Mouse (Mus musculus) CH12.LX (cell line): ENCODE results near the gene Gpatch3. TPM values are rescaled to one million over a fixed set of nuclear protein-coding genes. Genes with fewer than 3 reads are reported as not detected.
A peak's percentile ranks its signal among the peaks of the same experiment; 100 is the strongest.

Experiments
- DNase-seq: peaks from one replicate; pipeline ENCODE4 v3.0.0-alpha.2; 2013; ENCODE audit errors: extremely low read depth
- H3K27ac ChIP-seq: 2 replicates; pipeline ENCODE4 v1.5.1; 2012; ENCODE audit warnings: low read depth, mild to moderate bottlenecking, control low read depth, moderate library complexity; ENCODE audit not compliant: insufficient read depth
- H3K27me3 ChIP-seq: replicated peaks from 2 replicates; pipeline ENCODE3; 2012; ENCODE audit warnings: inconsistent platforms
- H3K36me3 ChIP-seq, 2 experiments: replicated peaks in 1 of 2; 2 replicates each; pipeline versions ENCODE3 to v1.6.1; 2012; ENCODE audit warnings: inconsistent platforms in 1 of 2, low read length in 1 of 2, mild to moderate bottlenecking in 1 of 2, mixed read lengths in 1 of 2, moderate library complexity in 1 of 2; ENCODE audit not compliant: control insufficient read depth in 1 of 2, insufficient read depth in 1 of 2
- H3K4me1 ChIP-seq, 2 experiments: 2 replicates each; pipeline ENCODE4 v1.6.1; 2012; ENCODE audit warnings: inconsistent platforms in 1 of 2, moderate library complexity in 1 of 2; ENCODE audit not compliant: insufficient read depth in 2 of 2, control insufficient read depth in 1 of 2
- H3K4me2 ChIP-seq: 2 replicates; pipeline ENCODE4 v1.6.1; 2012; ENCODE audit warnings: low read depth, mild to moderate bottlenecking, control low read depth; ENCODE audit not compliant: poor library complexity, insufficient read depth, severe bottlenecking
- H3K4me3 ChIP-seq, 3 experiments: fragments of 150-350 bp in 1 of 3; sonication (generic) in 1 of 3; replicated peaks in 1 of 3; 2 replicates each; pipeline versions ENCODE3 to v1.5.1; 2011 to 2012; ENCODE audit warnings: low read depth in 2 of 3, low read length in 2 of 3, mild to moderate bottlenecking in 2 of 3, moderate library complexity in 2 of 3, control low read depth in 1 of 3, improper control_type of control experiment in 1 of 3, inconsistent platforms in 1 of 3, mixed read lengths in 1 of 3; ENCODE audit not compliant: poor library complexity in 1 of 3
- H3K79me2 ChIP-seq: replicated peaks from 2 replicates; pipeline ENCODE4 v1.6.1; 2012; ENCODE audit warnings: mild to moderate bottlenecking, moderate library complexity; ENCODE audit not compliant: control insufficient read depth, poor library complexity, insufficient read depth, severe bottlenecking; ENCODE audit errors: extremely low read depth
- H3K9ac ChIP-seq: 2 replicates; pipeline ENCODE4 v1.6.1; 2012; ENCODE audit warnings: low read depth, mild to moderate bottlenecking, control low read depth, moderate library complexity; ENCODE audit not compliant: insufficient read depth
- H3K9me3 ChIP-seq: replicated peaks from 2 replicates; pipeline ENCODE3; 2012; ENCODE audit warnings: low read length, inconsistent platforms, mixed read lengths
- BHLHE40 ChIP-seq: IDR thresholded peaks from 2 replicates; pipeline ENCODE4 v1.6.1; 2011; ENCODE audit warnings: mild to moderate bottlenecking, low read depth, low read length, improper control_type of control experiment
- CHD1 ChIP-seq: IDR thresholded peaks from 2 replicates; pipeline ENCODE4 v1.6.1; 2012; ENCODE audit warnings: low read depth, low read length, improper control_type of control experiment, inconsistent platforms
- CHD2 ChIP-seq: IDR thresholded peaks from 2 replicates; pipeline ENCODE4 v1.6.1; 2011; ENCODE audit warnings: low read length, improper control_type of control experiment
- CTCF ChIP-seq, 2 experiments: IDR thresholded peaks in 1 of 2; conservative IDR thresholded peaks in 1 of 2; 2 replicates each; pipeline ENCODE4 v1.5.1; 2011 to 2012; ENCODE audit warnings: low read depth in 2 of 2, low read length in 2 of 2, improper control_type of control experiment in 1 of 2, inconsistent platforms in 1 of 2, mild to moderate bottlenecking in 1 of 2, moderate library complexity in 1 of 2
- E2F4 ChIP-seq: IDR thresholded peaks from 2 replicates; pipeline ENCODE4 v1.6.1; 2011; ENCODE audit warnings: low read depth, low read length, improper control_type of control experiment; ENCODE audit not compliant: insufficient replicate concordance
- GABPA ChIP-seq: IDR thresholded peaks from 2 replicates; pipeline ENCODE4 v1.6.1; 2012; ENCODE audit warnings: low read depth, low read length, improper control_type of control experiment, inconsistent platforms; ENCODE audit not compliant: insufficient replicate concordance
- HCFC1 ChIP-seq: IDR thresholded peaks from 2 replicates; pipeline ENCODE4 v1.6.1; 2012; ENCODE audit warnings: low read depth, mild to moderate bottlenecking, inconsistent platforms, low read length, improper control_type of control experiment
- MAZ ChIP-seq: IDR thresholded peaks from 2 replicates; pipeline ENCODE4 v1.6.1; 2012; ENCODE audit warnings: low read depth, mild to moderate bottlenecking, inconsistent platforms, low read length, improper control_type of control experiment, moderate library complexity
- NELFE ChIP-seq: IDR thresholded peaks from 2 replicates; pipeline ENCODE4 v1.6.1; 2011; ENCODE audit warnings: low read depth, low read length, improper control_type of control experiment
- PAX5 ChIP-seq: IDR thresholded peaks from 2 replicates; pipeline ENCODE4 v1.6.1; 2012; ENCODE audit warnings: low read length, inconsistent platforms, mixed read lengths
- POLR2AphosphoS2 ChIP-seq: IDR thresholded peaks from 2 replicates; pipeline ENCODE4 v1.6.1; 2011; ENCODE audit warnings: low read depth, low read length, improper control_type of control experiment
- RAD21 ChIP-seq: IDR thresholded peaks from 2 replicates; pipeline ENCODE4 v1.6.1; 2011; ENCODE audit warnings: low read depth, mild to moderate bottlenecking, low read length, improper control_type of control experiment, moderate library complexity
- RCOR1 ChIP-seq: conservative IDR thresholded peaks from 2 replicates; pipeline ENCODE4 v1.6.1; 2012; ENCODE audit warnings: low read depth, mild to moderate bottlenecking, inconsistent platforms, low read length, improper control_type of control experiment
- SMC3 ChIP-seq: IDR thresholded peaks from 2 replicates; pipeline ENCODE4 v1.6.1; 2011; ENCODE audit warnings: low read depth, low read length, improper control_type of control experiment
- TCF12 ChIP-seq: IDR thresholded peaks from 2 replicates; pipeline ENCODE4 v1.6.1; 2014; ENCODE audit warnings: low read depth, mild to moderate bottlenecking, inconsistent platforms, low read length, improper control_type of control experiment
- USF2 ChIP-seq: conservative IDR thresholded peaks from 2 replicates; pipeline ENCODE4 v1.6.1; 2011; ENCODE audit warnings: low read depth, low read length, improper control_type of control experiment
- ZC3H11A ChIP-seq: IDR thresholded peaks from 2 replicates; pipeline ENCODE4 v1.6.1; 2012; ENCODE audit warnings: low read depth, mild to moderate bottlenecking, inconsistent platforms, low read length, improper control_type of control experiment
- ZKSCAN1 ChIP-seq: IDR thresholded peaks from 2 replicates; pipeline ENCODE4 v1.6.1; 2012; ENCODE audit warnings: low read depth, inconsistent platforms, low read length, improper control_type of control experiment, borderline replicate concordance
- dilution Hi-C: fragments of 300-500 bp; cut with MboI; formaldehyde crosslinking; loops from 2 replicates; pipeline ENCODE4 v1.14.3; 2020; ENCODE audit warnings: low sequenced_read_pairs; ENCODE audit not compliant: extremely low pct_unique_long_range_greater_than_20kb, extremely low pct_ligation_motif_present
- in situ Hi-C: fragments of 300-500 bp; cut with MboI; formaldehyde crosslinking; loops from 3 replicates; pipeline ENCODE4 v1.14.3; 2019; ENCODE audit warnings: low sequenced_read_pairs, low pct_ligation_motif_present, low pct_unique_long_range_greater_than_20kb, mixed read lengths
- polyA plus RNA-seq: library from polyadenylated mRNA; unstranded; fragments of >175 nt; gene quantifications from 2 replicates; pipeline ENCODE4 v1.2.1, GENCODE M21; 2012; ENCODE audit warnings: low read depth; ENCODE audit not compliant: insufficient read length
- total RNA-seq, 2 experiments: library from RNA; depleted of rRNA; stranded (reverse); fragments of 300-350 nt in 1 of 2; fragments of >200 nt in 1 of 2; gene quantifications; 2 replicates each; pipeline ENCODE4 v1.2.3; 2012 to 2014

Gene Gpatch3
- total and polyA plus RNA-seq, 3 experiments: 7.2 to 20.9 (median 10.8) TPM

GRCm38 (mm10) chr4:133609719-133610118, 35.2 kb downstream of the Gpatch3 start (continued):
- TF ChIP-seq ZC3H11A: peak; percentile 33; the same call in 1 of the 2 replicates
- no peak for TF ChIP-seq NELFE
- TF ChIP-seq ZKSCAN1: no peak
- peak; percentile 84 for TF ChIP-seq RAD21
- TF ChIP-seq PAX5: no peak
- no peak for TF ChIP-seq GABPA

DNA sequence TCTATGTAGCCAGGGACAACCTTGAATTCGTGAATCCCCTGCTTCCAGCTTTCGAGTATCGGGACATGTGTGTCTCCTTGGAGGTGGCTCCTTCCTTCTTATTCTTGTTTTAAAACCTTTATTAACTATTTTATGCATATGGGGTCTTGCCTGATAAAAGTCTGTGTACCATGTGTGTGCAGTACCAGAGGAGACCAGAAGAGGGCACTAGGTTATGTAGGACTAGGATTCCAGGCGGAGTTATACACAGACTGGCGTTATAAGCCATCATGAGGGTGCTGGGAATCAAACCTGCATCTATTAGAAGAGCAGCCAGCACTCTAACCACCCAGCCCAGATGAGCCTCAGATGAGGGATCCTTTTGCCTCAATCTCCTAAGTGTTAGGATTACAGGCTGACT, 37.3 kb downstream of the Gpatch3 start:
- no peaks in the 10 kb centered on the region for H3K27me3 ChIP-seq
- dilution Hi-C loops: no loop called here

DNA sequence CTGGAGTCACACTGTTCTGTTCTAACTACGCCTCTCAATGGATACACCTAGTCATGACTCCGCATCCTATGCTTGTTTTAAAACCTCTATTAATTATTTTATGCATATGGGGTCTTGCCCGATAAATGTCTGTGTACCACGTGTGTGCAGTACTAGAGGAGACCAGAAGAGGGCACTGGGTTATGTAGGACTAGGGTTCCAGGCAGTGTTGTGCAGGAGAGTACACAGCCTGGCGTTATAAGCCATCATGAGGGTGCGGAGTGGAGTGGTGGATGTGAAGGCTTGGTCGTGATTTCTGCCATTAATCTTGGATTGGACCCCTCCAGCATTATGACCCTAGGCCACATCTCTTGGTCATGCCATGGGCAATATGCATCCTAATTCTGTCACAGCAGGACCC, 37.9 kb downstream of the Gpatch3 start:
- Histone ChIP-seq H3K4me2 (no peak overlapping the region), H3K27me3 (no peaks in the 10 kb centered on the region), H3K9ac (no peak overlapping the region), H3K27ac (no peak overlapping the region), H3K4me1 (peaks cover 27 to 57% of the 10 kb centered on the region in 2 experiments), H3K79me2 (no peaks in the 10 kb centered on the region), H3K4me3 (no peak overlapping the region), H3K36me3 (peaks cover 35 to 91% of the 10 kb centered on the region in 2 experiments), H3K9me3 (peaks cover 19% of the 10 kb centered on the region)
- dilution Hi-C loops (no loop called here), in situ Hi-C loops (no loop called here)
- no peak for TF ChIP-seq CHD1
- no peak for TF ChIP-seq RCOR1
- no peak for TF ChIP-seq USF2
- TF ChIP-seq CTCF (conservative IDR thresholded peaks at IDR 0.05 in 1 of 2, IDR thresholded peaks at IDR 0.05 in 1 of 2; ENCODE audit: low read depth in 2 of 2, low read length in 2 of 2): peak in 1 of 2 experiments; percentile 11; a peak in 2 of 4 replicates
- DNase-seq: no peak

More for the DNA sequence above, 37.3 kb downstream of the Gpatch3 start:
- H3K36me3 ChIP-seq: peaks cover 38 to 92% of the 10 kb centered on the region in 2 experiments
- H3K27ac ChIP-seq: no peak overlapping the region
- TF ChIP-seq CTCF (conservative IDR thresholded peaks at IDR 0.05 in 1 of 2, IDR thresholded peaks at IDR 0.05 in 1 of 2; ENCODE audit: low read depth in 2 of 2, low read length in 2 of 2): peak; percentile 7 to 34; a peak in 2 of 4 replicates
- TF ChIP-seq E2F4: no peak
- 0 out of 2 replicates have a peak, but pooled peaks have one; percentile 6 for TF ChIP-seq SMC3
- TF ChIP-seq, all 38 proteins: peak for 2
- Histone ChIP-seq H3K9me3 (peaks cover 19% of the 10 kb centered on the region), H3K79me2 (no peaks in the 10 kb centered on the region), H3K4me1 (peaks cover 27 to 59% of the 10 kb centered on the region in 2 experiments), H3K9ac (no peak overlapping the region), H3K4me3 (no peak overlapping the region), H3K4me2 (no peak overlapping the region)
- DNase-seq: no peak
- in situ Hi-C loops: no loop called here

DNA sequence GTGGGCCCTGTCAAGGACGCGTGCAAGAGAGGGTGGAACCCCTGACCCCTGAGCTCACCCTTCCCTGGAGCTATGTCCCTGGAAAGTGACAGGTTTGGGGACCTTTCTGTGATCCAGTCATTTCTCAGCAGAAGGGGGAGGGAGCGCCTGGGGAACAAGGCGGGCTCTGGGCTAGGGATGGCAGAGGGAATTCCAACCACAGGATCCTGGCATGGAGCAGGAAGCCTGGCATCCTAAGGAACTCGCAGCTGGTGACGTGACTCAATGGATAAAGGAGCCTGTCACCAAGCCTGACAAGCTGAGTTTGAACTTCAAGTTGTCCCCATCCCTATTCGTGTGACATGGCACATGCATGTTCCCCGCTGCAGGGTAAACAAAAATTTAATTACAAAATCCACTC, 38.5 kb downstream of the Gpatch3 start:
- Histone ChIP-seq H3K9me3 (peaks cover 19% of the 10 kb centered on the region), H3K36me3 (peaks cover 33 to 90% of the 10 kb centered on the region in 2 experiments), H3K79me2 (no peaks in the 10 kb centered on the region), H3K4me2 (no peak overlapping the region), H3K27ac (no peak overlapping the region), H3K27me3 (no peaks in the 10 kb centered on the region), H3K4me1 (peaks cover 27 to 55% of the 10 kb centered on the region in 2 experiments), H3K4me3 (no peak overlapping the region), H3K9ac (no peak overlapping the region)
- TF ChIP-seq POLR2AphosphoS2 (no peak), NELFE (no peak), TCF12 (no peak), CHD1 (no peak), HCFC1 (no peak), BHLHE40 (no peak), ZKSCAN1 (no peak), GABPA (no peak), RAD21 (no peak), MAZ (no peak), CHD2 (no peak)
- in situ Hi-C loops: no loop called here
- dilution Hi-C loops: no loop called here
- no peak for DNase-seq
